In the genomic region with DNA sequence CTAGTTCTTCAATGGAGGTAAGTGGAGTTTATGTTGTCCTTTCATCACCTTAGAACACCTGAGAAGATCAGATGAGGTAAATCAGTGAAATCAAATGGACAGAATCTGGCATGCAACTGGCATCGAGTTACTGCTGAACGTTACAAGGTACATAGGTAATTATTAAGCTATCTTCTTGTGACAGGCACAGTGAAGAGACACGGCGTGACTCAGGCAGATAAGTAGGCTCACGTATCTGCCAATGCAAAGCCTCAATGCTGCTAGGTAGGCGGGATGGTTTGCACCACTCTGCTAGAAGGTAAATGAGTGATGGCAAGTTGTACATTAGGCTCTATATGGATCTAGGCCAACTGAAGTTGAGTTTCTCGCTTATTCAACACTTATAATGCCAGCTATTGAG, we compare ENCODE assay signal across 19 mouse cellular contexts. TPM values are rescaled to one million over a fixed set of nuclear protein-coding genes. Genes with fewer than 3 reads are reported as not detected.
A peak's percentile ranks its signal among the peaks of the same experiment; 100 is the strongest.
DNase-seq lines count a peak whose midpoint lies in the region; ATAC-seq and TF ChIP-seq lines count a peak whose summit lies in the region.
"Had no signal": no experiment of that assay in that cellular context is flagged by ENCODE, and none has a peak within 500 bp of the region (broad histone marks: within the 10 kb centered on the region; RNA-seq: fewer than 3 reads in every experiment).

No protein-coding gene starts in this region.

- no peak overlapping the region for H3K4me2 ChIP-seq in intestine, postnatal 0 days (replicated peaks; ENCODE audit: low read depth)
- H3K4me2 ChIP-seq in liver, postnatal 0 days (ENCODE audit: low read depth, low read length) = no peak overlapping the region
- H3K4me2 ChIP-seq: forebrain, embryonic 15.5 days; heart, embryonic 13.5 days; neural tube, embryonic 13.5 days had no signal

- peaks cover 9 to 21% of the 10 kb centered on the region in 2 experiments for H3K4me1 ChIP-seq in MEL (ENCODE audit: control insufficient read depth in 1 of 2, insufficient read depth in 2 of 2, low read length in 2 of 2)
- H3K4me1 ChIP-seq in intestine, postnatal 0 days (replicated peaks; ENCODE audit: control insufficient read depth, insufficient read depth, low read length) = 0 out of 2 replicates have a peak, but pooled peaks cover 5% of the 10 kb centered on the region
- peaks cover 33% of the 10 kb centered on the region for H3K4me1 ChIP-seq in liver, postnatal 0 days (ENCODE audit: insufficient read depth)
- H3K4me1 ChIP-seq: forebrain, embryonic 15.5 days; neural tube, embryonic 13.5 days had no signal

- H3K27ac ChIP-seq in MEL (ENCODE audit: control insufficient read depth, low read depth, low read length) = no peak overlapping the region
- peak overlapping the region; percentile 11; the same call in 1 of the 2 replicates for H3K27ac ChIP-seq in intestine, postnatal 0 days (ENCODE audit: low read depth, low read length)
- peak overlapping the region; percentile 65 for H3K27ac ChIP-seq in liver, postnatal 0 days (ENCODE audit: low read depth)
- H3K27ac ChIP-seq: forebrain, embryonic 15.5 days; heart, embryonic 13.5 days; neural tube, embryonic 13.5 days had no signal

- DNase-seq in MEL (ENCODE audit: low read depth, low spot score) = peak; percentile 70
- DNase-seq in kidney, postnatal 25 days = peak; percentile 45 to 84
- peak; percentile 71 for DNase-seq in liver, postnatal 0 days
- DNase-seq in embryo, embryonic 11 days = no peak
- no peak for DNase-seq in frontal cortex, postnatal 14 days (ENCODE audit: low spot score in 2 of 2)
- no peak for DNase-seq in spleen, postnatal 10 days (ENCODE audit: low spot score in 2 of 2)
- DNase-seq: adrenal gland, postnatal 14 days; gastrocnemius, postnatal 10 days; lung, adult 18-20 months; retina, postnatal 1 day; thymus, adult 2 months had no signal

- no peak for TF ChIP-seq CTCF in MEL (IDR thresholded peaks at IDR 0.05 in 2 of 3, conservative IDR thresholded peaks at IDR 0.05 in 1 of 3; ENCODE audit: control insufficient read depth in 1 of 3, insufficient read depth in 1 of 3, low read depth in 2 of 3, low read length in 3 of 3, poor library complexity in 1 of 3, severe bottlenecking in 1 of 3)
- no peak for TF ChIP-seq CTCF in intestine, postnatal 0 days (IDR thresholded peaks at IDR 0.05; ENCODE audit: low read depth)
- TF ChIP-seq CTCF in liver, postnatal 0 days (IDR thresholded peaks at IDR 0.05; ENCODE audit: low read depth) = no peak

- peak; percentile 70 to 71 for TF ChIP-seq EP300 in MEL (IDR thresholded peaks at IDR 0.05; ENCODE audit: low read depth in 1 of 2, low read length in 2 of 2)
- peak; percentile 94 for TF ChIP-seq EP300 in liver, postnatal 0 days (IDR thresholded peaks at IDR 0.05; ENCODE audit: low read depth)

- WGBS in intestine, postnatal 0 days = 41% methylated on average over 7 of the region's 7 CpGs
- 48% methylated on average over 7 of the region's 7 CpGs for WGBS in liver, postnatal 0 days (ENCODE audit: insufficient replicate concordance)

- H3K36me3 ChIP-seq in MEL (ENCODE audit: control insufficient read depth in 1 of 2, insufficient read depth in 2 of 2, low read length in 2 of 2) = peaks cover 0 to 19% of the 10 kb centered on the region in 2 experiments; a peak in 2 of 4 replicates
- H3K36me3 ChIP-seq in intestine, postnatal 0 days (ENCODE audit: control insufficient read depth, insufficient read depth) = no peaks in the 10 kb centered on the region
- no peaks in the 10 kb centered on the region for H3K36me3 ChIP-seq in liver, postnatal 0 days (replicated peaks; ENCODE audit: insufficient read depth, low read length)
- H3K36me3 ChIP-seq: forebrain, embryonic 15.5 days; heart, embryonic 13.5 days; neural tube, embryonic 13.5 days had no signal

- H3K27me3 ChIP-seq in MEL (ENCODE audit: control insufficient read depth in 1 of 2, insufficient read depth in 2 of 2, low read length in 2 of 2) = no peaks in the 10 kb centered on the region
- no peaks in the 10 kb centered on the region for H3K27me3 ChIP-seq in intestine, postnatal 0 days (replicated peaks; ENCODE audit: control insufficient read depth, insufficient read depth, low read length)
- no peaks in the 10 kb centered on the region for H3K27me3 ChIP-seq in liver, postnatal 0 days (ENCODE audit: insufficient read depth, low read length)
- H3K27me3 ChIP-seq: forebrain, embryonic 15.5 days; heart, embryonic 13.5 days; neural tube, embryonic 13.5 days had no signal

- TF ChIP-seq POLR2A in MEL (IDR thresholded peaks at IDR 0.05; ENCODE audit: control insufficient read depth in 1 of 2, insufficient read depth in 1 of 2, low read depth in 1 of 2, low read length in 2 of 2, poor library complexity in 1 of 2) = no peak

- TF ChIP-seq RAD21 in MEL (IDR thresholded peaks at IDR 0.05; ENCODE audit: low read depth, low read length) = no peak

- no peak overlapping the region for H3K4me3 ChIP-seq in MEL (ENCODE audit: control insufficient read depth in 1 of 2, insufficient read depth in 1 of 2, low read depth in 2 of 2, low read length in 2 of 2)
- H3K4me3 ChIP-seq in intestine, postnatal 0 days (ENCODE audit: low read depth, low read length) = no peak overlapping the region
- no peak overlapping the region for H3K4me3 ChIP-seq in liver, postnatal 0 days (ENCODE audit: low read depth, low read length)
- H3K4me3 ChIP-seq: forebrain, embryonic 15.5 days; heart, embryonic 13.5 days; neural tube, embryonic 13.5 days had no signal

- ATAC-seq in intestine, postnatal 0 days = peak; percentile 78
- peak; percentile 93 for ATAC-seq in liver, postnatal 0 days
- no peak for ATAC-seq in activated CD4-positive, CD25-positive, alpha-beta regulatory T cell, adult 4 months
- ATAC-seq: forebrain, embryonic 15.5 days had no signal

- no peaks in the 10 kb centered on the region for H3K9me3 ChIP-seq in MEL (replicated peaks; ENCODE audit: insufficient read depth, low read length)
- no peaks in the 10 kb centered on the region for H3K9me3 ChIP-seq in intestine, postnatal 0 days (ENCODE audit: control insufficient read depth)
- H3K9me3 ChIP-seq in liver, postnatal 0 days (ENCODE audit: low read length) = no peaks in the 10 kb centered on the region
- H3K9me3 ChIP-seq: forebrain, embryonic 15.5 days; heart, embryonic 13.5 days; neural tube, embryonic 13.5 days had no signal

- H3K79me2 ChIP-seq in MEL (ENCODE audit: control insufficient read depth, insufficient read depth, low read length, poor library complexity) = no peaks in the 10 kb centered on the region

- H3K9ac ChIP-seq in MEL (ENCODE audit: control insufficient read depth, low read depth, low read length, poor library complexity, severe bottlenecking) = no peak overlapping the region
- no peak overlapping the region for H3K9ac ChIP-seq in intestine, postnatal 0 days (ENCODE audit: low read depth, low read length)
- H3K9ac ChIP-seq in liver, postnatal 0 days (replicated peaks) = no peak overlapping the region
- H3K9ac ChIP-seq: forebrain, embryonic 15.5 days; heart, embryonic 13.5 days; neural tube, embryonic 13.5 days had no signal

TF ChIP-seq in MEL, 35 proteins besides CTCF, POLR2A, EP300 and RAD21 (continues in another document):
- TF ChIP-seq UBTF (IDR thresholded peaks at IDR 0.05; ENCODE audit: borderline replicate concordance, insufficient read depth, low read depth, low read length) (no peak), BHLHE40 (IDR thresholded peaks at IDR 0.05; ENCODE audit: borderline replicate concordance, low read depth, low read length) (no peak), TBP (IDR thresholded peaks at IDR 0.05; ENCODE audit: low read depth, low read length) (no peak), MYC (IDR thresholded peaks at IDR 0.05; ENCODE audit: low read depth, low read length) (no peak), MAZ (IDR thresholded peaks at IDR 0.05; ENCODE audit: low read depth, low read length) (no peak), KAT2A (conservative IDR thresholded peaks at IDR 0.05; ENCODE audit: low read depth, low read length) (0 out of 2 replicates have a peak, but pooled peaks have one; percentile 23), GABPA (IDR thresholded peaks at IDR 0.05; ENCODE audit: low read depth, low read length) (no peak), CHD2 (IDR thresholded peaks at IDR 0.05; ENCODE audit: low read length) (no peak), USF1 (IDR thresholded peaks at IDR 0.05; ENCODE audit: low read depth, low read length) (no peak), MAFK (IDR thresholded peaks at IDR 0.05; ENCODE audit: borderline replicate concordance, low read depth, low read length) (no peak), NELFE (IDR thresholded peaks at IDR 0.05; ENCODE audit: low read depth, low read length) (no peak), TCF12 (IDR thresholded peaks at IDR 0.05; ENCODE audit: low read depth, low read length) (peak; percentile 75), E2F4 (IDR thresholded peaks at IDR 0.05; ENCODE audit: borderline replicate concordance, low read depth, low read length) (no peak), RCOR1 (IDR thresholded peaks at IDR 0.05; ENCODE audit: low read depth, low read length) (peak; percentile 75), SMC3 (IDR thresholded peaks at IDR 0.05; ENCODE audit: low read depth, low read length) (no peak), MEF2A (IDR thresholded peaks at IDR 0.05; ENCODE audit: extremely low read depth, insufficient replicate concordance, low read depth, low read length, poor library complexity, severe bottlenecking) (no peak), MXI1 (IDR thresholded peaks at IDR 0.05; ENCODE audit: low read depth, low read length) (no peak; the same call in 1 of the 2 replicates), POLR2AphosphoS2 (IDR thresholded peaks at IDR 0.05; ENCODE audit: low read length) (no peak), ZMIZ1 (IDR thresholded peaks at IDR 0.05; ENCODE audit: low read depth, low read length) (no peak)

RNA-seq across cellular contexts. Expression of a gene that starts 15.2 kb away (rescaled TPM):
- 401 and 419 TPM in 2 replicates for total RNA-seq in MEL (2012; rRNA removed)
- 100 to 1,000 TPM; 276 to 460 TPM for polyA plus RNA-seq in MEL (2012; ENCODE audit: insufficient read depth in 1 of 2, insufficient read length in 2 of 2, low read depth in 1 of 2, low replicate concordance in 2 of 2, missing spikeins in 1 of 2)
- 261 and 328 TPM in 2 replicates for polyA plus RNA-seq in intestine, postnatal 0 days (2015; fragmentation: Nextera tagmentation; extraction: Ambion mirVana)
- 249 and 270 TPM in 2 replicates for polyA plus RNA-seq in liver, postnatal 0 days (2015; fragmentation: Nextera tagmentation; extraction: Ambion mirVana)
- 100 to 1,000 TPM; 438 to 465 TPM for polyA plus RNA-seq in activated CD4-positive, CD25-positive, alpha-beta regulatory T cell, adult 4 months (2017; shearing (Covaris generic))

RNA-seq across cellular contexts. Expression of a gene that starts 38.4 kb away (rescaled TPM):
- 0.12 TPM in 1 of 2 replicates, not detected in the other for total RNA-seq in MEL (2012; rRNA removed)
- polyA plus RNA-seq in MEL (2012; ENCODE audit: insufficient read depth in 1 of 2, insufficient read length in 2 of 2, low read depth in 1 of 2, low replicate concordance in 2 of 2, missing spikeins in 1 of 2) = under 1 TPM in 1 of 2 experiments, not detected in 1; 0.18 TPM
- polyA plus RNA-seq in intestine, postnatal 0 days (2015; fragmentation: Nextera tagmentation; extraction: Ambion mirVana) = 0.43 and 0.56 TPM in 2 replicates
- 500 and 502 TPM in 2 replicates for polyA plus RNA-seq in liver, postnatal 0 days (2015; fragmentation: Nextera tagmentation; extraction: Ambion mirVana)
- polyA plus RNA-seq in activated CD4-positive, CD25-positive, alpha-beta regulatory T cell, adult 4 months (2017; shearing (Covaris generic)) = 1 to 10 TPM in 1 of 2 experiments, under 1 TPM in 1; 0.52 to 1.4 TPM
- total RNA-seq: hematopoietic stem cell, adult 5-6 weeks; layer of hippocampus, postnatal 10 days; left cerebral cortex, postnatal 14 days had no signal

Comparison
In these comparisons a context has a peak if more than half of its experiments do, and no peak if none do; other contexts are left out.
1. DNase-seq: peak in MEL (single experiment), kidney, postnatal 25 days (2 of 2) and liver, postnatal 0 days (single experiment); none in embryo, embryonic 11 days (single experiment), frontal cortex, postnatal 14 days (0 of 2) and spleen, postnatal 10 days (0 of 2).
2. RNA of a gene that starts 38.4 kb away (polyA plus RNA-seq): 500 to 502 TPM in liver, postnatal 0 days; 0.52 to 1.4 TPM in activated CD4-positive, CD25-positive, alpha-beta regulatory T cell, adult 4 months, 0.43 to 0.56 TPM in intestine, postnatal 0 days and 0.18 TPM in MEL; every median in the first group is over 100 times any median in the second.